Mouse (Mus musculus): ENCODE data around the gene Spata46.

The Spata46 gene

DNA sequence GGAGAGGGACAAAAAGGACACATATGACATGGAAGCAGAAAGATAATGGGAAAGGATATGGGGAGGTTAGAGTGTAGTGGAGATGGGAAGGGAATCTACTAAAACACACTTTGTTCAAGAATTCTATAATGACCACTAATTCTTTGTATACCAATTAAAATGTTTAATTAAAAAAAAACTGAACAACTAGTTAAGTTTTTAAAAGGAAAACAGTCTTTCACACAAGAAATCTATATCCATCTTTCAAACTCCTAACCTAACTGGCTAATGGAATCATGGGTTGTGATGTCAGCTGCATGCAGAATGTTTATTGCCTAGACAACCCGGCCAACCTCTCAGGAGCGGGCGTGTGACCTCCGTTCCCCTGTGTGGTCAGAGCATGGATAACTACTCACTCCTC is at the start of gene Spata46:
Gene Spata46, plus strand, starts transcription at position 301 of the 400 bp plus-strand sequence.
- DNase-seq: no peak

DNA sequence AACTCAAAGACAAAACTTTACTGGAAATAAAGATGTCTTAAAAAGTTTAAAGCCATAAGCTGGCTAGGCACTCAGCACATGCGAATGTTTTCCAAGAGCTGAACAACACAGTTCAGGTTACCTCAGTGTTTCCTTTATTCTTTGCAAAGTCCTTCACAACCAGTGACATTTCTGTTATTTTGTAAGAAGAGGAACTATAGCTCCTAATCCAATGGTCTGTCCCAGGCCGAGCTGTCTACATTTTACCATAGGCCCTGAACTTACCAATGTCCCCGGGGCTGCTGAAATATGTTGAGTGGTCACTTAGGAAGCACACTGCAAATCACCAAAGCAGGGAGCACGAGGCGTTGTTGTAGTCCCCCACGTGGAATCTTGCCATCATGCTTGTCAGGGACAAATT is 38.3 kb upstream of the Spata46 start:
- no peak for DNase-seq

DNA sequence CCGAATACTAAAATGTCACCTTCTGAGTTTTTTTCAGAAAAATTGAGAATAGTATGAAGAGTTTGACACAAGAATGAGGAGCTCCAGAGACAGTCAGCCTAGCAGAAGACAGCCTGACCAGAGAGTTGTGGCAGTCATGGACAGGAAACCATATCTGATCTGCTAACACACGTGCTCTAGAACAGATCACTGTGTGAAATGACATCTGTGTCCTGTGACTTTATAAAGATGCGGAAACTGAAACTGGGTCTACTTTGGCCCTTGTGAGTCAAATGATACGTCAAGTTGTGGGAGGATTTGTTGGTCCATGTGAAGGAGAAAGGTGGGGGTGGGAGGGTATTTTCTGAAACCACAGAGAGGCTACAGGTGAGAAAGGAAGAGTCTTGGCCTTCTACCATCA is 37.9 kb upstream of the Spata46 start:
- DNase-seq: no peak

DNA sequence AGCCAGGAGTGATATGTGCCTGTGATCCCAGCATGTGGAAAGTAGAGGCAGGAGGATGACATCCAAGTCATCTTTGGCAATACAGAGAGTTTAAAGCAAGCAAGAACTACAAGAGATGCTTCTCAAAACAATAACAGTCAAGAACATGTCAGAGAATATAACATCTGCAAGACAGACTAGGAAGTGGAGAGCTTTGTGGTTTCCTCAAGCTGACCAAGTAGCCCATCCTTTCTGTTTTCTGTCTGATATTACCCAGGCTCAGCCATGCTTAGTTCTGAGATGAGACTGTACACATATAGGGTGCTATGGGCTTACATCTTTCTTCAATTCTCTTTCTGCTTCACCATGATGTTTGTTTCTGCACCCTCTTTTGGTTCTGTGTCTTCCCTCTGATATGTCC is 35.4 kb upstream of the Spata46 start:
- no peak for DNase-seq

DNA sequence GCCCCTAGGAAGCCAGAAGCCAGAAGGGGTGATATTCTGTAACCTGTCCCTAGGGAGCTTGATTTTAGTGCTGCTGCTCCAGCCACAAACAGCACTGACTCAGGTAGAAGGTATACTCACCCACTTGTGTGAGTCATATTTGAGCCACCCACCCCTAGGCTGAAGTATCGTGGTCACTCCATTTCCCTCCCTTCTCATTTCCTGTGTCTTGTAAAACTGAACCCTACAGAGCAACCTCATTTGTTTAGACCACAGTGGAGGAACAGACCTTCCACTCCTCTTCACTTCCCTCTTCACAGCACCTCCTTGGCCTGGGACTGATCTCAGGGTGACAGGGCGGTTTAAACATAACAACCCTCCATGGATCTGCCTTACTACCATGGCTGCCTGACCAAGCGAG is 31.6 kb upstream of the Spata46 start, which contains the start of gene Sh2d1b1:
Gene Sh2d1b1, plus strand, starts transcription at position 305 of the 400 bp plus-strand sequence.
- no peak for DNase-seq

DNA sequence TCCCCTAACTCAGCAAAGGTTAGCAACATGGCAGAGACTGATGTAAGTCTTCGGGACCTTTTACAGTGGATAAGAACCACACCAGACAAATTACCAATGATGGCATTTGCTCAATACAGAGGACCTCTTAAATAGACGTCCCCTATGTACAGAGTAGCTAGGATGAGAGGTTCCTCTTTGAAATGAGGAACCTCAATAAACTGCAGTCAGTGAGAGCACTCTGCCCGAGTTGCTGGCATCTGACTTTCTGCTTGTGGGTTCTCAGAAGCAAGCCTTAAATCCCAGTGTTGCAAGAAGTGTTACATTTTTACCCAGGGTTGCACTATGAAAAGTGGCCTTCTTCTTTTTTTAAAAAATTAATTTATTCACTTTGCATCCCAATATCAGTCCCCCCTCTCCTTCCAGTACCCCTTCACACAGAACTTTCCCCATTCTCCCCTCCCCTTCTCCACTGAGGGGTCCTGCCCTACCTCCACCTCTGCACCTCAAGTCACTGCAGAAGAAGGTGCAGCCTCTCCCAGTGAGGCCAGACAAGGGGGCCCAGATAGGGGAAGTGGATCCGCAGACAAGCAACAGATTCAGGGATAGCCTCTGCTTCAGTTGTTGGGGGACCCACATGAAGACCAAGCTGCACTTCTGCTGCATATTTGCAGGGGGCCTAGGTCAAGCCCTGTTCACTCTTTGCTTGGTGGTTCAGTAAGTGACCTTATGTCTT is 26.0 kb upstream of the Spata46 start:
- DNase-seq: no peak

DNA sequence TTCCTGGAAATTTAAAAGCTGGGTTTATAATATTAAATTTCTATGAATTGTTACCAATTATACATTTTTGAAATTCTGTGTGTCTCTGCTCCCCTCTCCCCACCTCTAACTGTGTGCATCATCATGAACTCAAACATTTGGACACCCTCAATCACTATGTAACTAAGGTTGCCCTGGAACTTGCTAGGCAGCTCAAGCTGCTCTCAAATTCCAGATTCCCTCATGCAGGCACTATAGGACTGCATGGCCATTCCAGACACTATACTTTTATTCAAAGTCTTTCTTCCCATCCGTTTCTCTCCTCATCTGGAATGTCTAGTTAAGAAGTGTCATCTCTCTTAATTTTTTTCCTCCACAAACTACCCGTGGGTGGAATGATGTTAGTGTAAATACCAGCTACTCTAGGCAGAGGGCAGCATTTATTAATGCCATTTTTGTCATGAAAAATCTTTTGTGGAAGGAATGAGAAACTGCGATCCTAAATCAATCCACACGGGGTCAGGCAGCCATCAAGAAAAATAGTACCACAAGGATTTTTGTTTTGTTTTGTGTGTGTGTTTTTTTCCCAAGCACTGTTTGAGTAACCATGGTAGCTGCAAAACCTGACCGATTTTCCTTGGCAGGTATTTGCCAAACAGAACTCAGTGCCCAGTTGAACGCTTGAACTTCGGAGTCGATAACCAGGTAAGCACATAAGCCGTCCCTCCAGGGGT is 16.2 kb upstream of the Spata46 start:
- DNase-seq: peak; percentile 54 to 73

DNA sequence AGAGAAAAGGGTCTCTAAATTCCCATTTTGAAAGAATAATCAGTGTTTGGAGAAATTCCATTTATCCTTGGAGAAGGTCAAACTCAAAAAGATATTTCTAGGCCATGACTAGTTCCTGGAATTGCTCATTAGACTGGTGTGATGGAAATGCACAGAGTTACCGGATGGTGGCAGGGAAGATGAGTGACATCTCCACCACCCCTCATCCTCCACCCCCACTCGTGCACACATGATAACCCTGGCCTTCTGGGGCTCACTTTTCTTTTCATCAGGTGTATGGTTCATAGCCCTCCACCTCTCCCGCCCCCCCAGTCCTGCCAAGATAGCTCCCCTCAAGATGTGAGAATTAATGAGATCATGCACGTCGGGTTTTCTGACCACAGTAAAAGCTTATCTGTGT is 15.3 kb upstream of the Spata46 start:
- DNase-seq: no peak

DNA sequence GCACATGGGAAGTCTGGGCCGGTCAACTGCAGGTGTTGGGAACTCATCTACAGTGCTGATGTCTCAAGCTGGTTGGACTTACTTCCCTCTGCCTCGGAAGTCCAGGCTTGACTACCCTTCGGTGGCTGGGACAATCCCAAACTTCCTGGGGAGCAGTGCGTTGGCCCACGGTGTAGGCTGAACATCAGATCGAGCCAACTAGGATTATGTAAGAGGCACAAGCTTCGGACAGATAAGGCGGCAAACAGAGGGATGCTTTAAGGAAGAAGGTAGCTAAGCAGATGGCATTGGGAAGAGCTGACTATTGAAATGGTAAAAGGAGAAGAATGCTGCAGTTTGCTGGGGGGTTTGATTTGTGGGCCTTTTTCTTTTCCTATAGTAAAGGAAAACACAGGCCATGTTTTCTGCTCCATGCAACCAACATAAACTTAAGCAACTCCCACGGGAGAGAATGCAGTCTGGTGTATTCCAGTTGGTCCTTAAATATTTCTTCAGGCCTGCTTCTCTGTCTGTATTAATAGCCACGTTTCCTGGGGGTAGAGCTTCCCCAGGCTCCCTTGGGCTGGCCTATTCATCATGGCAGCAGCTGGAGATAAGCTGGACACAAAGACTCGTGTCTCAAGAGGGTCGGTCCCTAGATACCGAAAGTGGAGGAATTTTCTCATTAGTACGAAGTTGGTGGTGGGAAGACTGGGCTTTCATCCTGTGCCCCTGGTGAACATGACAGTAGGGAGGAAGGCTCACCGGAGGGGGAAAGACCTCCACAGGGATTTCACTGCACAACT is 13.6 kb upstream of the Spata46 start:
- DNase-seq: no peak

DNA sequence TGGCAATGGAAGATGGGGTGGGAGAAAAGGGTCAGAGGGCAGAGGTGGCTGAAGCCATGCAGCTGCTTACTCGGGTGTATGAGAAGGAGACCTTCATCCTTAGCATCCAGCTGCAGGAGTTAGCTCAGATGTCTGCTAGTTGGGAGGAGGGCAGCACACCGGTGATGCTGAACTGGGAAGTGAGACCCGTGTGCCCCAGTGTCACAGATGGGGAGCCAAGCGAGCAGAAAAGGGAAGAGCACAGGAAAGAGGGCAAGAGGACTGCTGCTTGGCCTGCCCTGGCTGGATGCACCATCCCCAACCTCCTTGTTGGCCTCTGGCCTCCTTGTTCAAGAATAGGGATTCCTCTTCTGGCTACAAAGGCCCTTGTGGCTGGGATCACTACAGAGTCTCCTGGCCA is 9.1 kb upstream of the Spata46 start:
- DNase-seq: no peak

DNA sequence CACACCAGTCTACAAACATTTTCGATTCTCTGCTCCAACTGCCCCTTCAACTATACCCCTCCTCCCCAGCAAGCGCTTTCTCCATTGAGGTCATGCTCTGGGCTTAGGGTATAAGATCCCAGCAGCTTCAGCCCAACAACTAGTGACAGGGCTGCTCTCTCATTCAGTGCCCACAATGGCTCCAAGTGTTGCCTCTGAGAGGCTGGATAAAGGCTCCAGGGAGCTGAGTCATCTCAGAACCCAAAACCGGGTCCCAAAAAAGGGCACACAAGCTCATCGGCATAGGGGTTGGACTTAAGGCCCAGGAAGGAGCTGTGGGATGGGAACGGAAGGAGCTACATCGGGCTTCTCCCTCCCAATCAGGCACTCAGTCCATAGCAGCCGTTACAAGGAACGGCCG is 6.9 kb upstream of the Spata46 start:
- DNase-seq: no peak

DNA sequence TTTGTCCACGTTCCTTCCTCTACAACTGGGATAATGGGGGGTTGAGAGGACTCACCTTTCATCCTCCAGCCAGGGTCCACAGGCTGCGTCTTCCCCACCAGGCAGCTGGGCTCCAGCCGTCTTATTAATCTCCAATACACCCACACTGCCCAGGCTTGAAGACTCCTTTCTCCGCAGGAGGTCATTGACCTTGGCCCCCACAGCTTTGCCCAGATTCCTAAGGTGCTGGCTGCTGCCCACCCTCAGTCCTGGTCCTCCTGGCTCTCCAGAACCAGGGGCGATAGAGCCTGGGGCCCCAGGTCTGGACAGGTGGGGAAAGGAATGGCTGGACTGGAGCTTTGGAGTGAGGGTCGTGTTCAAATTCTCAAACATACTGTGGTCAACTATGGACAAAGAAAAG is 6.1 kb upstream of the Spata46 start:
- DNase-seq: no peak

DNA sequence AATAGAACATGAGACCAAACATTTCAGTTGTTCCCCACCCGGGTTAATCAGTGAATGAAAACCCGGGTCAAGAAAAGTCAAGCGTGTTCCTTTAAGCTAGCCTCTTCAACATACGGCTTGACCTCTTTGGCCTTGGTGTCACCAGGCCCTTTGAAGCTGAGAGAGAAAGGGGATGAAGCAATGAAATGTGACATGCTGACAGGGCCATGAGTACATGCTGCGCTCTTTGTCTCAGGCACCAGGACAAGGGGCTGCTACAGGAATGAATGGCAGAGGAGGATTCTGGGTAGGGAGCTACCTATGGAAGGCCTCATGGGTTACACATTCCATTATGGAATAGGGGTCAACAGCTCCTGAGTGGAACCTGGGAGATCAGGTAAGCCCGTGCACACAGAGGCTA is 5.5 kb upstream of the Spata46 start:
- no peak for DNase-seq

DNA sequence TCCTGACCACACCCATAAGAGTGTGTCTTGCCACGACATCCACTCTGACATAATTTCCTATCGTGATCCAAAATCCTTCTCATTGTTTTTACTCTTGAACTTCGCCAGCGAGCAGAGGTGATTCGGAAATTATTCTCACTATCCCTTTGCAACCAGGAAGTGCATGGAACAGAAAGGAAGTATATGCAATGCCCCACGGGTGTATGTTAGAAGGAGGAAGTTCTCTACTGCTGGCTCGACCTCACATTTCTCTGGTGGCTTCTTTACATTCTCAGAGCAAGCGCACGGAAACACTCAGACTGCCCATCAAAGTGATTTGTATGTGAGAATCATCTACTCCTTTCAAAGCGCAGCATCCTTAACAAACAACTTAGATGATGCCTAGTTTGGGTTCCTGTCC is 3.6 kb upstream of the Spata46 start:
- no peak for DNase-seq

DNA sequence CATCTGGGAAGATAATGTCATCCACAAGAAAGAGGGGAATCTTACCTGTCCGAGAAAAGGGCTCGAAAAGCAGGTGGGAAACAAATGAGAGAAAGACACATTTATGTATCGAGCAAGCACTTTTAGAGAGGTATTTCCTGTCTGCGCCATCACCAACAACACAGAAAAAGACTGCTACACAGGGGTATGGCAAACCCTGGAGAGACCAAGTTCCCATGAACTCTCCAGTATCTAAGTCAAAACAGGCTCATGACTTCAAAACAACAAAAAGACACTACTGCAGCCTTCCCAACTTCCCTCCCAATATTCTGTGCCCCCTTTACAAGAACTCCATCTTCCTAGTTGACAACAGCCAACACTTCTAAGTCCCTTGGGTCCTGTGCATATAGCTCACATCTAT is 2.4 kb upstream of the Spata46 start, which contains the start of gene Gm7694:
Gene Gm7694, minus strand, starts transcription at position 101 of the 400 bp plus-strand sequence.
- no peak for DNase-seq

DNA sequence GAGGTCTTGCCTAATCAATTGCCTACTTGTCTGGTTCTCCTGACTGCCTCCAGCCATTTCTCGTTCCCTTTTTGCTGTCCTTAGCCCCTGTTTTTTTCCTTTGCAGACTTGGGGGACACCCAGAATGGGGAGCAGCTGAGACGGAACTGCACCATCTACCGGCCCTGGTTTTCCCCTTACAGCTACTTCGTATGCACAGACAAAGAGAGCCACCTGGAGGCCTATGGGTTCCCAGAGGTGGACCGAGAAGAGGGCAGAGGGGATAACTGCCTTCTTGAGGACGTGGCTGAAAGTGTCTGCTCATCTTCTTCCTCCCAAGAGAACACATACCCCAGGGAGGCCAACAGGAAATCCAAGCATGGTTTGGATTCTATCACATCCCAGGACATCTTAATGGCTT is 2.8 kb downstream of the Spata46 start:
- DNase-seq: no peak

DNA sequence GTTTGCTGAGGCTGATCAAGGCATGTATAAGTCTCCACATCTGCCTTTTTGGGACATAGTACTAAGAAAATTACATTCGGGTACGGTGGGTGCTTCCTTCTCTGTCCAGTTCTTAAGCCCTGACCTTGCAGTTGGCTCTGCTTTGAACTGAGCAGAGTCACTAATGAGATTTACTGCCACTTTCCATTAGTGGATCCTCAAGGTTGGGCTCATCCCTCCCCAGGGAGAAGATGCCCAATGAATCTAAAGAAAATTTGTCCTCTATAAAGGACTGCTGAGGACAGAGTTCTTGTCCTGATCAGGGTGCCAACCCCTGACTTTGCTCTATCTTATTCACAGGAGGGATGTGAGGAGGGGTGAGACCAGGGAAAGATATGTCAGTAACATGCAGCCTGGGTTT is 13.4 kb downstream of the Spata46 start:
- DNase-seq: no peak

DNA sequence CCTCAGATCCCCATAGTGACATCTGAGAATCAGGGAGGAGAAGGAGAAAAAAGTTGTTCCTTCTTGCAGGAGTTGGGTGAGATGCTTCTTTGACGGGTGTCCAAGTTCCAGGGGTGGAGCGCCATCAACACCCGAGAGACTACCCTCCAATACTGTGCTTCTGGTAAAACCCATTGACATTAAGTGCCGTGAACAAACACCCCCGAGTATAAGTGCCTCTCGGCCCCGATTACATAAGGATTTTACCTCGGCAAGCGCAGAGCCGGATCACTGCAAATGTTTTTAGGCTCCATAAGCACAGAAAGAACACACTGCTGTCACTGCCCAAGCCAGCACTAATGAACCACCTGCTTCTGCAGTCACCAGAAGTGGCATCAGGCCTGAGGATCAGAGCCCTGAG is 14.4 kb downstream of the Spata46 start:
- no peak for DNase-seq

DNA sequence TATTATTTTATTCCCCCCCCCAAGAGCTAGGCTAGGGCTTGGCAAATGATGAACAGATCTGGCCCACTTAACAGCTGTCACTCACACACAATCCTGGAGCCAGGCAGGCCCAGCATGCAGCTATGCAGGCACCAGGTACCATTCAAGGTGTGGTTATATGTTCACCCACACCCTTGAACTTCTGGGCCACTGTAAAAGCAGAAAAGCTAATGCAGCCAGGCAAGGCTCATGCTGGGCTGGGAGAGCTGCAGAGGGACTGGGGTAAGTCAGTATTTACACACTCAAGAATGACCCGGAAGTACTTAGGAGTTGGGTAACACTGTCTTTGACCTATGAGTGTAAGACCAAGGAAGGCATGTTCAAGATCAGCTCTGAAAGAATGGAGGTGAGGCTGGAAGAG is 15.7 kb downstream of the Spata46 start:
- no peak for DNase-seq

DNA sequence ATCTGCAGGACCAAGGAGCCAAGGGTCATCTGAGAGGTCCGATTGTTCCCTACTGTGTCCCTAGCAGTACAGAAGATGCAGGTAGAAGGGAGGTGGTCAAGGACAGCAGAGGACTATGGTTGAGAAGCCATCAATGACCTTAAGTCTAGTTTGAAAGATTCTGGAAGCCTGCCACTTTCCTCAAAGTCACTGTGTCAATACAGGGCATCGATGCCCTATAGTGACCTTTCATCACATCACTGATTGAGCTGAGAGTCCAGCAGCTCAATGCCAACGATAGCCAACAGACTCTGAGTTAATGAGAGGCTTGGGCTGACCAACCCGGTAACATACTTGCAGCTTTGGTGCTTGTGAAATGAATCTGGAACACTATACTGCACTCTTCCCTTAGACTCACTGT is 16.7 kb downstream of the Spata46 start:
- no peak for DNase-seq

DNA sequence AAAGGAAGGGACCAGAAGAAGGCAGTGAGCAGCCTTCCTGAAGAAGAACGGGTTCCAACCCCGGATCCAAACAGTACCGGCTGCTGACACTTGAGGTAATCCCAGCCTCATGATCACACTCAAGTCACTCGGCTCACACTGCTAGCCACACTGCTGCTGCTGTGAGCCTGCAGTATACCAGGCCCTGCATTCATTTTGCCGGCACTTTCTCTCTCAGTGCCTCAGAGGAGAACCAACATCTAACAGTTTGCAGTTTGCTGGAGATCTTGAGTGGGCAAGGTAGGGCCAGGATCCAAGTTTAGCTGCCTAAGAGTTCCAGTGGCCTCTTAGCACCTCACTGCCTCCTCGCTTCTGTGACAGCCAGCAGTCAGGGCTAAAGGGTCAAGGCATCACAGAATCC is 23.3 kb downstream of the Spata46 start:
- DNase-seq: no peak

DNA sequence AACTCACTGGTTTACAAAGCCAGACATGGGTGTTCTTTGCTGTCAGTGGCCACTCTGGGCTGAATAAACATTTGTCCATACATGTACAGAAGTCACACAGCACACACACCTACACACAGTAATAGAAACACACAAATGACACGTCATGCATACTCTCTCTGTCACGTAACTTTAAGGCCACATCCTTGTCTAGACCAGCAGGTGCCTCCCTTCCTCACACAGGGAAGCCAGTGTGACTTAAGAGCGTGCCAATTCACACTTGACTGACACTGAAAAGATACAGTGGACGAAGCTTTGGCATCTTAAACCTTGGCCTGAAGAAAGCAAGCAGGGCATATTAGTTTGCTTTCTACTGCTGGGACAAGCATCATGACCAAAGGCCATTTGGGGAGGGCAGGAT is 24.2 kb downstream of the Spata46 start:
- peak; percentile 13 to 25 for DNase-seq

DNA sequence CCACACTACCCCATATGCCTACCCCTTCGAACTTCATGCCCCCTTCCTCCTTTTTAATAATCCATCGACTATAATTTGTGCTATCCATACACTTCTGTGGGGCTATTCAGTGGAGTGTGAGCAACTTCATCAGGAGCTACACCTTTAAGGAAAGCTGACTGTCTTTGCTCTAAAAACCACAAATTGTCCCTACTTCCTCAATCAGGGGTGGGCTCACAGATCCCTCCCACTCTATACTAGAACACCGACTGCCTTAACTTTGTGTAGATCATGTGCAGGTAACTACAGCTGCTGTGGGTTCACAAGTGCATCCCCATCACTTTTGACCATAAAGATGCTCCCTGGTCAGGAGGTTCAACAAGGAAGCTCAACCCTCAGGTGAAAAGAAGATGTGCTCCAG is 31.3 kb downstream of the Spata46 start:
- DNase-seq: no peak

DNA sequence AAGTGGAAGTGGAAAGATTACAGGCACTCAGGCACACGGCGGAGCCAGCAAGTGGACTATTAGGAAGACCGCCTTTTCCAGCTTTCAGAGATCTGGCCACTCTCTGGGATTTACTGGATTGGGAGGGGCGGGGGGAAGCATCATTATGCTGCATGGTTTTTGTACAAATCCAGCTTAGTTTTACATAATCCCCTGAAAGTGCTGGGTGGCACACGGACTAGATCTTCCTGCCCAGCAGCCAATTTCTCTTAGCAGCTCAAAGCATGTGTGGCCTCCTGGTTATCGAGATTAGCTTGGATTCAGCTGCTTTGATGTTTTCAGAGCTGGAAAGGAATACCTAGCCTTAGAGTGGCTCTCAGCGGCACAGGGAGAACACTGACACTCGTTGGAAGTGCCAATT is 34.5 kb downstream of the Spata46 start:
- no peak for DNase-seq

Measured in kidney, postnatal 36 days (tissue).